Mouse (Mus musculus) heart, embryonic 11.5 days (tissue): ENCODE results near the gene Dhrs3. TPM values are rescaled to one million over a fixed set of nuclear protein-coding genes. Genes with fewer than 3 reads are reported as not detected.

Source experiments
- ATAC-seq: fragments of 200-750 bp; cut with Nextera tagmentation; replicated peaks from 2 replicates; pipeline ENCODE4 v1.8.0; 2017; ENCODE audit warnings: moderate library complexity; ENCODE audit not compliant: insufficient number of reproducible peaks, low FRiP score, low TSS enrichment
- H3K27ac ChIP-seq: fragments of 300-500 bp; sonication (generic); 2 replicates; pipeline ENCODE4 v1.5.1; 2014; ENCODE audit warnings: mild to moderate bottlenecking, low read depth, low read length
- H3K27me3 ChIP-seq: fragments of 300-500 bp; sonication (generic); 2 replicates; pipeline ENCODE4 v1.6.1; 2014; ENCODE audit warnings: mild to moderate bottlenecking, low read length, mixed read lengths; ENCODE audit not compliant: control insufficient read depth, insufficient read depth
- H3K36me3 ChIP-seq: fragments of 300-500 bp; sonication (generic); 2 replicates; pipeline ENCODE4 v1.6.1; 2014; ENCODE audit warnings: mild to moderate bottlenecking, low read length, moderate library complexity, mixed read lengths; ENCODE audit not compliant: control insufficient read depth, insufficient read depth
- H3K4me1 ChIP-seq: fragments of 300-500 bp; sonication (generic); 2 replicates; pipeline ENCODE4 v1.6.1; 2014; ENCODE audit warnings: low read length; ENCODE audit not compliant: control insufficient read depth, insufficient read depth
- H3K4me2 ChIP-seq: fragments of 300-500 bp; sonication (generic); 2 replicates; pipeline ENCODE4 v1.6.1; 2014; ENCODE audit warnings: mild to moderate bottlenecking, moderate library complexity
- H3K4me3 ChIP-seq: fragments of 300-500 bp; sonication (generic); 2 replicates; pipeline ENCODE4 v1.5.1; 2014; ENCODE audit warnings: low read depth, low read length
- H3K9ac ChIP-seq: fragments of 300-500 bp; sonication (generic); 2 replicates; pipeline ENCODE4 v1.6.1; 2014; ENCODE audit warnings: mild to moderate bottlenecking, low read depth, low read length, moderate library complexity
- H3K9me3 ChIP-seq: fragments of 300-500 bp; sonication (generic); replicated peaks from 2 replicates; pipeline ENCODE4 v1.6.1; 2016; ENCODE audit warnings: low read length; ENCODE audit not compliant: control insufficient read depth
- WGBS: fragments of 180-500 bp; shearing (Covaris S2); extraction: QIAGEN DNeasy Blood & Tissue Kit; methylation state at CpG from one replicate; pipeline ENCODE4 v1.1.7; 2014; ENCODE audit not compliant: insufficient replicate concordance; 5-methylcytosine and 5-hydroxymethylcytosine counted together
- polyA plus RNA-seq: library from polyadenylated mRNA; unstranded; fragments of >200 nt; fragmentation: Nextera tagmentation; extraction: Ambion mirVana; gene quantifications from 2 replicates; pipeline ENCODE4 v1.2.1, GENCODE M21; 2014

The Dhrs3 gene
- polyA plus RNA-seq, 1 experiment from 2014 or later = 17.4 TPM

DNA sequence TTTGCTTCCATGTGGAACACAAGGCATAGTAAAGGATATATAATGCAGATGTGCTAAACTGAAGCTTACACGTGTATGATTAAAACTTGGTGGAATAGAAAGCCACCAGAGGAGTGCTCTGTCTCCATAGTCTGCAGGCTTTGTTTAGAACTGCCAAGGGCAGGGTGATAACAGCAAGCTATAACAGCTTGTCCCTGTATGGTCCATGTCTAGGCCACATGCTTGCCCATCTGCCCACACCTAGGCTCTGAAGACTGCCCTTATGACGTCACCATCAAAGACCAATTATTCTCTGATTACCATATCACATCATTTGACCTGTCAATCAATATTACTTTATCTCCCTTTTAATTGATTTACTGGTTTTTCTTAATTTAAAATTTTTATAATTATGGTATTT, 72.6 kb downstream of the Dhrs3 start:
- H3K27ac ChIP-seq = no peak overlapping the region
- H3K4me1 ChIP-seq = 0 out of 2 replicates have a peak, but pooled peaks cover 2% of the 10 kb centered on the region
- no peak overlapping the region for H3K9ac ChIP-seq
- H3K4me3 ChIP-seq = no peak overlapping the region
- no peak; the same call in 1 of the 2 replicates for ATAC-seq
- no peaks in the 10 kb centered on the region for H3K27me3 ChIP-seq
- H3K36me3 ChIP-seq = no peaks in the 10 kb centered on the region
- H3K4me2 ChIP-seq = no peak overlapping the region
- H3K9me3 ChIP-seq = no peaks in the 10 kb centered on the region
- 58% methylated on average over 2 of the region's 2 CpGs for WGBS

DNA sequence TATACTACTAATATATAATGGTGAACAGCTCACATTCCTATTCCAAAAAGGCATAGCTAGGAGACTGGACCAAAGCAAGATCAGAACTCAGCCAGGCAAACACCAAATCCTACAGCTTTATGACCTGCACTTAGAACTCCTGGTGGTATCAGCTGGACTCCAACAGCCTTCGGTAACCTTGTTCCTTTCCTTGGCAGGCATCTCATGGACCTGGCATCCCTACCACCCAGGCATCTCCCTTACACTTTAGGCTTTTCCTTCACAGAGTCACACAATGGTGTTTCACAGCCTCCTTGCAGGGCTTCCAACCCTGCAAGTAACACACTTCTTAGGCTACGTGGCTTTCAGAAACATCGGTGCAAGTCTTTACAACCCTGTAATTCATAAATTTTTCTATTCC, 75.7 kb downstream of the Dhrs3 start:
- Histone ChIP-seq H3K27ac (no peak overlapping the region), H3K27me3 (no peaks in the 10 kb centered on the region), H3K4me2 (no peak overlapping the region), H3K9me3 (no peaks in the 10 kb centered on the region), H3K9ac (no peak overlapping the region), H3K36me3 (no peaks in the 10 kb centered on the region), H3K4me1 (no peaks in the 10 kb centered on the region), H3K4me3 (no peak overlapping the region)
- ATAC-seq = no peak
- WGBS = 93% methylated on average over 3 of the region's 3 CpGs

DNA sequence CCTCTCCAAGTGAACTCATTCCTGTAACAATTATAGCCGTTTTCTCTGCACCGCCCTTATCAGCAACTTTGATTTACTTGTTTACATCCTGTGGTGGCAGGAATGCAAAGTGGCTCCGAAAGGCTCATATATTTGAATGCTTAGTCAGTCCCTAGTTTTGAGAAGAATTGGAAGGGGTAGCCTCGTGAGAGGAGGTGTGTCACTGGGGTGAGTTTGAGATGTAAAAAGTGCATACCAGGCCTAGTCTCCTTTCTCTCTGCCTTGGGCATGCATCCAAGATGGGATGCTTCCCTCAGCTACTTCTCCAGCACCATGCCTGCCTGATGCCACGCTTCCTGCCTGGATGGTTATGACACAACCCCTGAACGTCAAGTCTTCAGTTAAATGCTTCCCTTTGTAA, 76.4 kb downstream of the Dhrs3 start:
- no peaks in the 10 kb centered on the region for H3K27me3 ChIP-seq
- ATAC-seq = no peak
- no peaks in the 10 kb centered on the region for H3K4me1 ChIP-seq
- H3K36me3 ChIP-seq = no peaks in the 10 kb centered on the region
- no peak overlapping the region for H3K9ac ChIP-seq
- no peak overlapping the region for H3K4me2 ChIP-seq
- WGBS = 42% methylated on average over 6 of the region's 6 CpGs
- no peak overlapping the region for H3K27ac ChIP-seq
- H3K9me3 ChIP-seq = no peaks in the 10 kb centered on the region
- H3K4me3 ChIP-seq = no peak overlapping the region

DNA sequence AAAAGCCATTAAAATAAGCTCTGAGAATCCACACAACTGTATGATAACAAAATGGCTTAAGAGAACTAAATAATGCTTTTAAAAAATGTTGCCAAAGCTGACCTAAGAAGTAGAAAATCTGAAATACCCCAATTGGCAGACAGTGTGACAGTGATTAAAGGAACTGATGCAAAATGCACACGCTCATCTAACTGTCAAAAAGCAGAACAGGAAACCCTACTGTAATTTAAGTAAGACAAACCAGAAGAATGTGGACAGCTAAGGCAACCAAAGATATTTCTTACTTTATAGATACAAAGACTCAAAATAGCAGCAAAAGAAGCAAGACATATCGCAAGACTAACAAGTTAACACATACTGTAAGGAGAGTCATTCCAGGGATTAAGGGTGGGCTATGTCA, 78.4 kb downstream of the Dhrs3 start:
- Histone ChIP-seq H3K4me2 (no peak overlapping the region), H3K4me1 (no peaks in the 10 kb centered on the region), H3K9me3 (no peaks in the 10 kb centered on the region), H3K36me3 (no peaks in the 10 kb centered on the region), H3K27me3 (no peaks in the 10 kb centered on the region), H3K4me3 (no peak overlapping the region), H3K9ac (no peak overlapping the region), H3K27ac (no peak overlapping the region)
- 85% methylated on average over 2 of the region's 2 CpGs for WGBS
- ATAC-seq = no peak

DNA sequence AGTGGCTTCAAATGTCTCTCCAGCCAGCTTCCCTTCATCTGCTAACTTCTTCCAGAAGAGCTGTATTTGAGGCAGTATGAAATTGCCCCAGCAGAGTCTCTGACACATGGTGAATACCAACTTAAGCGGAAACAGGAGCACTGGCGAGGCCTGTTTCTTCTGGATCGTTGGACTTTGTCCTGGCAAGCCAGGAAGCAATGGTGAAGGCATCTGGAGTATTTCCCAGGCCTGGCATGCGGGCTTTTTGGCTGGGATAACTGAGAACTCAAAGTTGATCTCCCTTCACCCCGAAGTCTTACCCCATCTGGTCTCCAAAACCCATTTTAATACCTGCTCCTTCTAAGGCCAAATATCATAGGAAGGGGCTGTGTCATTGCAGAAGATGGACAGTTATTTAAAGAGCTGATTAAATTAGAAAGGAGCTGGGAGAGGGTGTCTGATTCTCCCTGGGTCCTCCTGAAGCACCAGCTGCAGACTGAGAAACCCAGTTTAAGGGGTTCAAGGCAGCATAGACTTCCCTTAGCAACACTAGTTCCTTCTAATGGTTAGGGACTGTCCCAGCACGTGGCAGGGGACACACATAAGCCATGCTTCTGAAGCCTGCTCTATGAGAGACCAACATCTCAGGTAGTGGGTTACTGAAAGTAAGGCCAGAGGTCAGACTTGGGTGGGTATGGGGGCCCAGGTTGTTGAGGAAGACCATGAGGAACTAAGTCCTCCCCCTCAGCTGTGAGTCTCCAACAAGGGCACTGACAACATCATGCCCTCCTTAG, 80.5 kb downstream of the Dhrs3 start:
- H3K36me3 ChIP-seq = peaks cover 3% of the 10 kb centered on the region; the same call in 1 of the 2 replicates
- no peak overlapping the region for H3K27ac ChIP-seq
- 0 out of 2 replicates have a peak, but pooled peaks cover 2% of the 10 kb centered on the region for H3K4me1 ChIP-seq
- no peaks in the 10 kb centered on the region for H3K27me3 ChIP-seq
- no peak overlapping the region for H3K9ac ChIP-seq
- no peaks in the 10 kb centered on the region for H3K9me3 ChIP-seq
- WGBS = 84% methylated on average over 6 of the region's 6 CpGs
- H3K4me2 ChIP-seq = no peak overlapping the region
- no peak for ATAC-seq
- no peak overlapping the region for H3K4me3 ChIP-seq

DNA sequence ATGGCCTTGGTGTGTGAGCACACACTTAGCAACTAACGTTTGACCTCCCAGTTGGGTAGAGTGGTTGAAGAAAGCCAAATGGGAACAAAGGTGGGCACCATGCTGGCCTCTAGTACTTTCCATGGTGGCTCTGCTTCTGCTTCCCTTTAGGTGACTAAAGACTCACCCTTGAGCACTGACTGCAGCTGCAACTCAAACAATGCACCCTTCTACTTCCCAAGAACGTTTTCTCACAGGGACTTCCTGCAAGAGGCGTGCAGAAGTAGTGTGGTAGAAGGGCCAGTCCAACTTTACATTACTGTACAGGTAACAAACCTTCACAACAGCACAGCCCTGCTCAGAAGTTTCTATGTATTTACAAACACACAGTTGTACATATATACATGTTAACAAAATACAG, 81.8 kb downstream of the Dhrs3 start:
- Histone ChIP-seq H3K27me3 (no peaks in the 10 kb centered on the region), H3K4me1 (0 out of 2 replicates have a peak, but pooled peaks cover 5% of the 10 kb centered on the region), H3K9ac (no peak overlapping the region), H3K4me2 (no peak overlapping the region), H3K36me3 (peaks cover 3% of the 10 kb centered on the region; the same call in 1 of the 2 replicates), H3K4me3 (no peak overlapping the region), H3K9me3 (no peaks in the 10 kb centered on the region), H3K27ac (no peak overlapping the region)
- 68% methylated on average over 3 of the region's 3 CpGs for WGBS
- ATAC-seq = no peak

DNA sequence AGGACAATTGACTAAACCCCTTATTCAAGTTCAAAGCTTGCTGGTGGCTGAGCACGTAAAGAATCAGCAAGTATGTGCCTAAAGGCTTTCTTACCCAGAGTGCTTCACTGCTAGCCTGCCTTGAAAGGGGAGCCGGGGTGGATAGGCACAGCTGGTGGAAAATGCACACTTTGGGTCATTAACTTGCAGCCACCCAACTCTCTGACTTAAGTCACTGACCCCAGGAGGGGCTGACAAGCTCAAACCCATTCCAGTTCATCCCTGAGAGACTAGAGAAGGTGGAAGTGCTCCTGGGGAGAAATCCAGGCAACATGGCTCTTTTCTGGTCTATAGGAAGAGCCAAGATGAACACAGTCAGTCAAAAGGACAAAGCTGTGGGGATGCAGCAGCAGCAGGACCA, 82.9 kb downstream of the Dhrs3 start:
- Histone ChIP-seq H3K4me3 (no peak overlapping the region), H3K4me1 (0 out of 2 replicates have a peak, but pooled peaks cover 5% of the 10 kb centered on the region), H3K27me3 (no peaks in the 10 kb centered on the region), H3K9ac (no peak overlapping the region), H3K27ac (no peak overlapping the region), H3K36me3 (peaks cover 3% of the 10 kb centered on the region; the same call in 1 of the 2 replicates), H3K9me3 (no peaks in the 10 kb centered on the region), H3K4me2 (no peak overlapping the region)
- ATAC-seq = no peak
- 79% methylated on average over 2 of the region's 2 CpGs for WGBS

DNA sequence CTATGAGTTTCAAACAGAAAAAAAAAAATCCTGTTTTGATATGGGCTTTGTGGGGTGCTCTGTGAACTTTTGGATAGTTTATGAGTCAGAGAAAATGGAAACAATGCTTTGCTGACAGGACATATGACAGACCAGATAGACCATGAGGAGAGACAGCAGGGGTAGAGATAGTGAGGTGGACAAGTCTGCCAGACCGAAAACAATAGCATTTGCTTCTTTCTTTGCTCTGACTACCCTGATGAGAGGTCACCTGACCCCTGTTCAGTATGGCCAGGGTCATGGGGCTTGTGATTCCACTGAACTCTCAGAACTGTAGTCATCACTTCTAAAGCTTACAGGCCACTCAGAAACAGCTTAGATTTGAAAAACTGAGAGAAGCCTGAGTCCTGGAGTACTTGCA, 84.4 kb downstream of the Dhrs3 start:
- no peaks in the 10 kb centered on the region for H3K9me3 ChIP-seq
- peaks cover 3% of the 10 kb centered on the region; the same call in 1 of the 2 replicates for H3K36me3 ChIP-seq
- ATAC-seq = no peak
- no peak overlapping the region for H3K4me2 ChIP-seq
- no peak overlapping the region for H3K4me3 ChIP-seq
- no peak overlapping the region for H3K9ac ChIP-seq
- WGBS = 53% methylated on average over 1 of the region's 1 CpGs
- no peak overlapping the region for H3K27ac ChIP-seq
- no peaks in the 10 kb centered on the region for H3K27me3 ChIP-seq
- 0 out of 2 replicates have a peak, but pooled peaks cover 5% of the 10 kb centered on the region for H3K4me1 ChIP-seq
